Mouse (Mus musculus) retina, adult 2 months (tissue): ENCODE results near the gene Pou2f1.
A peak's percentile ranks its signal among the peaks of the same experiment; 100 is the strongest.

Experiments used
- DNase-seq: peaks from one replicate; pipeline ENCODE4 v3.0.0-alpha.2; 2012; ENCODE audit warnings: low read depth, low spot score

The Pou2f1 gene

GRCm38 (mm10) chr1:165961676-165962364 is 40.7 kb downstream of the Pou2f1 start:
- no peak for DNase-seq

- no peak for DNase-seq
These were observed 44.3 kb downstream of the Pou2f1 start for GRCm38 (mm10) chr1:165958159-165958558.

- DNase-seq = no peak
These were observed 54.2 kb downstream of the Pou2f1 start for GRCm38 (mm10) chr1:165948214-165948813.

- DNase-seq = no peak
These were observed 59.2 kb downstream of the Pou2f1 start for GRCm38 (mm10) chr1:165943270-165943669.

GRCm38 (mm10) chr1:165935466-165935818 is 67.0 kb downstream of the Pou2f1 start:
- DNase-seq = peak; percentile 62

- no peak for DNase-seq
These were observed 67.6 kb downstream of the Pou2f1 start for GRCm38 (mm10) chr1:165934648-165935465.

GRCm38 (mm10) chr1:165933915-165934647 is 68.4 kb downstream of the Pou2f1 start:
- DNase-seq = no peak

- no peak for DNase-seq
These were observed 69.6 kb downstream of the Pou2f1 start for GRCm38 (mm10) chr1:165932842-165933241.

DNA sequence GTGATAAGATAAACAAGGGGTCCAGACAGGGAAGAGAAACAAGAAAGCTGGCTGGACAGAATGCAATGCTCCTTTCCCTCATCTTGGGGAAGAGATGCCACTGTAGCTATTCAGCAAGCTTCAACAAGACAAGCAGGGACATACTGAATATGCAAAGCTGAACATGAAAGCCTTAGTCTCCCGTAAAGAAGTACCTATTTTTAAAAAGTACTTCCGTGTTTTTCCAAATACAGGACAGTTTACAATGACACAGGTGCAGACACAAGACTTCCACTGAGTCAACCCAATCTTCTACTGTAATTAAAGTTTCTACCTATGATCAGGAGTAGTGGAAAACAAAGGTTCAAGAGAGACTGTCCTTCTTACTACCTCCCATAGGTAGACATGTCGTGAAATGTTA is 72.0 kb downstream of the Pou2f1 start:
- DNase-seq = no peak

DNA sequence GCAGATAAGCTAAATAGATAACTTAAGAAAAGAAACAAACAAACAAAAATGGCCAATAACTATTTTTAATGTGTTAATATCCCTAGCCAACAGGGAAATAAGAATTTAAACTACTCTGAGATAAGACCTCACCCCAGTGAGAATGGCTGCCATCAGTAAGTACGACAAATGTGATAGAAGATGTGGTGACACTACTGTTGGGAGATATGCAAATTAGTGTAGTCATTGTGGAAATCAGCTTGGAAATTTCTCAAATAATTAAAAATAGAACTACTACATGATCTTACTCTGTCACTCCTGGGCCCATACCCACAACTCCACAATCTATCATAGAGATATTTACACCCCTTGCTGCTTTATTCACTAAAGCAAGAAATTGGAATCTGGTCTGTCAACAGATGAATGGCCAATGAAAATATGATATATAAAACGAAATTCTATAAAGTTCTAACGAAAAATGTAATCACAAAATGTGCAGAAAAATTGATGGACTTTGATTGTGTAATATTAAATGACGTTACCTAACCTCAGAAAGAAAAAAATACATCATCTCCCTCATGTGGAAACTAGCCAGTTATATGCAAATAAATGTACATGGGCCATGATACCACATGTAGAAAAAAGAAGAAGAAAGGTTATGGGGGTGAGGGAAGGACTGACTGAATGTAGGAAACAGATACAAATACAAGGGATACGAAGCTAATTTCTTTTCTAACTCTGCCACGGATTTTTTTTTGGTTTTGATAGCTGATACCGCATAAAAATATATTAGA is 74.8 kb downstream of the Pou2f1 start:
- no peak for DNase-seq

DNA sequence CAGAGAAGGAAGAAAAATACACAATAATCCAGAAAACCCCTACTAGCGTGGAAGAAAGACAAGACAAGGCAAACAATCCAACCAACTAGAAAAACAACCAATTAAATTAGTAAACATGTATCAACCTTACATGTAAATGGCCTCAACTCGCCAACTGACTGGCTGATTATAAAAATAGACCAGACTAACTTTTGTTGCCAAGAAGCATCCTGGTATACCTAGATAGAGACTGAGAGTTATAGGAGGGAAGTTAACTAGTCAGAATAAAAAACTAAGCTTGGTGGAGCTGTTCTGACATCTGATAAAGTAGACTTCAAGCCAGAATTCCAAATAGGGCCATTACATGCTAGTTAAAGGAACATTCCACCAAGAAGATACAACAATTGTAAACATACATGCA is 77.3 kb downstream of the Pou2f1 start:
- no peak for DNase-seq

- DNase-seq = no peak
These were observed 80.0 kb downstream of the Pou2f1 start for GRCm38 (mm10) chr1:165922488-165922887.

- no peak for DNase-seq
These were observed 81.5 kb downstream of the Pou2f1 start for GRCm38 (mm10) chr1:165921026-165921425.

GRCm38 (mm10) chr1:165914416-165914801 is 88.1 kb downstream of the Pou2f1 start:
- no peak for DNase-seq

DNA sequence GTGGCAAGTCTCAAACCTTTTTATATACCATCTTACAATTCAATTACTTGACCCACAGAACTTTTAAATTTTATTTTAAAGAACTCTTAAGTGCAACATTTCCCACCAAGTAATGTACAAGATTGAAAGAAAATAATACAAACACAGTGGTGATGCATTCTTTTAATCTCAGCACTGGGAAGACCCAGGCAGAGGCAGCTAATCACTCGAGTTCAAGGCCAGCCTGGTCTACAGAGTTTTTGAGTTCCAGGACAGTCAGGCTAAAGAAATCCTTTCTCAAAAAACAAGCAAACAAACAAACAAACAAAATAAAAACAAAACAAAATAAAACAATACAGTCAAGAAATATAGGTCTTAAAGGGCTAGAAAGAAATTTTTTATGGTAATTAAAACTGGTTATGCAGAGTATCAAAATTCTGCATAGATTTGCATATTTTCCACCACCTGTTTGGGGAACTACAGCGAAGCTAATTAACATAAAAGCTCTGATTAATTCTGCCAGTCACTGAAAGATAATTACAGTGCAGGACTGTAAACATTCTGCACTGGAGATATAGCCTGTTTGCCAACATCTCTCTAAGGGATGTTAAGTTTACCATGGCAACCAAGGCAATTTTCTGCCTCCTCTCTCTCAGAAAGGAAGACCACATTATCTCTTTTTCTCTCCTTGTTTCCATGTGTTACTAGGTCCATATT is 88.6 kb downstream of the Pou2f1 start:
- no peak for DNase-seq

GRCm38 (mm10) chr1:165909471-165909870 is 93.0 kb downstream of the Pou2f1 start:
- no peak for DNase-seq

DNA sequence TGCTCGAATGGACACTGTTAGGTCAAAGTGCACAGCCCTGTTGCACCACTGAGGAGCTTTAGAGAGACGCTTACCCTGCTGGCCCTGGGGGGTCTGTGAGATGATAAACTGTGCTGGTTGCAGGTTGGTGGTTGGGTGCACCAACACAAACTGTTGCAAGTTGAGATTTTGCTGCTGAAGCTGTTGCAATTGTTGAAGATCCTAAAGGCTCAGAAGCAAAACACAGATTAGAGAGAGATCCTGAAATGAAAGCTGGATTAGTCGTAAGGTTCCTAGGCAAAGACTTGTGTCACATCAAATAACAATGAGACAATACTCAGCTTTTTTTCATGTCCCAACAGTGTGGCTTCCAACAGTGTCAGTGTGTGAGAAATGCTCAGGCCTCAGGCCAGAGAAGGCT is 93.7 kb downstream of the Pou2f1 start:
- DNase-seq = no peak

DNA sequence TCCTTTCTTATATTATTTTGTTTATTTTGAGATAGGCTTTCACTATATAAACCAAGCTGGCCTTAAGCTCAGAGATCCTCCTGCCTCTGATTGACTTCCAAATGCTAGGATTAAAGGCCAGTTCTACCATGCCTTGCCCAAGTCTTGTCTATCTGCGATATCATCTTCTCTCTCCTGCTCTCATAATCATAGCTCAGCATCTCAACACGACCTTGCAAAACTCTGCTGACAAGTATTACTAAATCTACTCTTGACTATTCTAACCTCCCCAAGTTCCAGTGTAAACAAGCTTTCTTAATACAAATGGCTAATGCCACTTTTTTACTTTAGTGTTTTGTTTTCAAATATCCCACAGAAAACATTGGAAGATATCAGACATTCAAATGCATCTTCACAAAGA is 94.3 kb downstream of the Pou2f1 start:
- DNase-seq = no peak

DNA sequence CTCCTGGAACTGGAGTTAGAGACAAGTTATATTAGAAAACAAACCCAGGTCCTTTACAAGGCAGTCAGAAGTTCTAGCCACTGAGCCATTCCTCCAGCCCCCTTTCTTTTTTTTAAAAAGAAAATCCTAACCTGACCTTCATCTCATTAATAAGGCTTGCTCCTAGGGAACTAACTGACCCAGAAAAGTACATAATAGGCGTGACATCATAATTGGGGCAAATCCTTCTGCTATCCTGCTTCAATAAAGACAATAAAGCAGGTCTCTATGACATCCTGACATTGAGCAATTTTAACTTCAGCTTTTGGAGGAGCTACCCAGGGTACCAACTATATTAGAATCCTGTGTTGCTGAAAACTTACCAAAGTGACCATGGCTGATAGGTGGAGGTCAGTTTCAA is 98.9 kb downstream of the Pou2f1 start:
- no peak for DNase-seq

- no peak for DNase-seq
These were observed 110.8 kb downstream of the Pou2f1 start for GRCm38 (mm10) chr1:165891686-165892085.
